Mouse (Mus musculus) R1 (cell line): ENCODE results near the gene Dock10.

Experiments used
- DNase-seq: peaks from one replicate; pipeline ENCODE4 v3.0.0-alpha.2; 2018; ENCODE audit warnings: low read depth, low spot score

Dock10 gene

GRCm38 (mm10) chr1:80656389-80656788 is 101.9 kb downstream of the Dock10 start:
- no peak for DNase-seq

- peak; percentile 26 for DNase-seq
Measured at GRCm38 (mm10) chr1:80655854-80656253, 102.5 kb downstream of the Dock10 start.

DNA sequence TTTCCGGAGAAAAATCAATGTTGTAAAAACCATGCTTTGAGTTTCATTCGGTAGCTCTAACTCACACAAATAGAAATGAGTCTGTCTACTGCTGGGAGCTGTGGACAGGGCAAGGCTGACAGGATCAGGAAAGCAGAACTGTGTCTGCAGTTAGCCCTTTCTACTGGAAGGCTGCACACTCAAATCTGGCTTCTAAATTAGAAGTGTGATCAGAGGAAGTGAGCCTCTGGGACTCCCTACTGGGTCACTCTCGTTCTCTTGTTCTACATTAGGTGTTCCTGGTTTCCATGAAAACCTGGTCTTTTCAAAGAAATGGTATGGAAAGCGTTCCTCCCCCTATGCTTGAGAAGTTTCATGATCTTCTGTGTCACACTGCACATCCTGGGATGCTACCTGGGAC is 103.1 kb downstream of the Dock10 start:
- no peak for DNase-seq

DNA sequence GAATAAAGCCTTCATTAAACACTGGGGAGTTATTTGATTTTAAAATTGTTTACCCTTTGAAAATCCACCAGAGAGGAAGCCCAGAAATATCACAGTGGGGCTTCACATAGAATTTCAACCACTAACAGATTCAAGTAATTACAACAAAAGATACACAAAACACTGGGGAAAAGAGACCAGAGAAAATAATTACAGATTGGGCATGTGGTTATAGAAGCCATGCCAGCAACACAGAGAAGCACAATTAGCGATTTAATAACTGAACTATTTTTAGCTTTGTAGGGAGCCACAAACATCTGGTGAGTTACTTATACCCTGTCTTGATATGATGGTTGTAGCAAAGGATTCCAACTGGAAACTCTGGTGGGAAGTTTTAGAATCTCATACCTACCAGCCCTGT is 104.2 kb downstream of the Dock10 start:
- no peak for DNase-seq

DNA sequence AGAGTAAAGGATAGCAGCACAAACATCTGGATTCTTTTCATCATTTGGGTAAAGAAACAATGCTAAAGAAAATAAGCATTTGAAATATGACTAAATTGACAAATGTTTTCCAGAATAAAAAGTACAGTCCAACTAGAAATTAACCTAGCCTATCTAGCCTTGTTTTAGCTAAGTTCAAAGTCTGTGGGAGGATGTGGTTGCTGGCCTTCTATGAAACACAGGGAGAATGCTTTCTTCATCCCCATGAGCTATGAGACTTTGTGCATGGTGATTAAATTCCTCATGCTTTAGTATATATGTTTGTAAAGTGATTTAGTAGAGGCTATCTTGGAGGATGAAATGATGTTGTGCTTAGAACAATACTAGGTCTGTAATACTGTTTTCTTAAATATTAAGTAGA is 105.5 kb downstream of the Dock10 start:
- no peak for DNase-seq

DNA sequence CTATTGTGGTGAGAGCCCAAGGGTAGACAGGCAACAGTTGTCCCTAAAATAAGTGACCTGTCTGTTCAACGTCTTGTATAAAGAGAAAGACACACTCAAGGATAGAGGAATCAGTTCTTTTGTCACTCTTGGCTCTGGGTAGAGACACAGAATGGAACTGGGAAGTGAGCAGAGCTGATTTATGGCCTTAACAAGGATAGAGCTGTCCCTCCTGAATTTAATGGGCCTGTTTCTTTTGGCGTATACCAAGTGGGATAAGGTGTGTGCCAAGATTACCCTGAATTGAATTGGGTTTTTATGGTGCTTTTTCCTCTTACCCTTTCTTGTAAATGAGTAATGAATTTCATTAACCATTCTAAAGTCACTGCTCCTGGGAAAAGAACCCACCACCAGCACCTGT is 106.2 kb downstream of the Dock10 start:
- DNase-seq: no peak

- no peak for DNase-seq
Measured at GRCm38 (mm10) chr1:80646602-80647001, 111.7 kb downstream of the Dock10 start.

DNA sequence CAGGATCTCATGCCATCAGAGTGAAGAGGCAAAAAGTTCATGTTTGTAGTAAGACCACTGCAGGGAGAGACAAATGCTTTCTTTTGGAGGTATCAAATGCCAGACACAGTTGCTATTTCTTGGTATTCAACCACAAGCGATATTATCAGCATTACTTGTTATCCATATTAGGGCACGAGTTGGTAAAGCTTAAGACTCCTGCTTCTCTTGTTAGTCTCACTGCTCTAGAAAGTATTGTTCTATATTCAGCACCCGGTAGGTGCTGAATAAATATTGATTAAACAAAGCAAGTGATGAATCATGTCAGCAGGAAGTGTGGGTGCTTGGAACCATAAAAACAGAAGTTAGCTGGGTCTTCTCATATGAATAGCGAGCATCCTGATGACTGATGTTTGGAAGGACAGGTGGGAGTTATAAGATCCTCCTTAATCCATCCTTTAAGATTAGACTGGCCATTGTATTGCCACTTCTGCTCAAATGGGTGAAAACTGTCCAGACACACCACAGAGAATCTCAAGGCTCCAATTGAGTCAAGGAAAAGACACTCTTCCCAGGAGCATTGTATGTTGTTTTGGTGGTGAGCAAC is 114.4 kb downstream of the Dock10 start:
- DNase-seq: no peak

- DNase-seq: no peak
Measured at GRCm38 (mm10) chr1:80641832-80642231, 116.5 kb downstream of the Dock10 start.

DNA sequence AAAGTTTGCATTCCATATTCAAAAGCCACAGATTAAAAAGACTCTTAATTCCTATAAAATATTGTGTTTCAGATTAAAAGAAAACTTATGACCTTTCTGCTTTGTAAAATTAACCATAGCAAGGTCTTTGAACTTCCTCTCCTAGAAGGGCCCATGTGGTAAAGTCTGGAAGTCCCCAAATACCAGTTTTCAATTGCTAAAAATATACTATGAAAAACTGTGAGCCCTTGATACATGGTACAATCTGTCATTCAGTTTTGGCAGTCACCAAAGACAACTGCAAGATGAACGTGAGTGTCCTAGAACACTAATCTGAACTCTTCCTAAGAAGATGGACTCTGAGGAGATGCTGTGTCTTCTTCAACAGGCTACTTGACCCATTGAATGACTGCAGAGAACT is 117.0 kb downstream of the Dock10 start:
- DNase-seq: no peak

GRCm38 (mm10) chr1:80639553-80639952 is 118.8 kb downstream of the Dock10 start:
- no peak for DNase-seq

- DNase-seq: no peak
Measured at GRCm38 (mm10) chr1:80637214-80637705, 121.1 kb downstream of the Dock10 start.

GRCm38 (mm10) chr1:80635825-80636224 is 122.5 kb downstream of the Dock10 start:
- no peak for DNase-seq

- no peak for DNase-seq
Measured at GRCm38 (mm10) chr1:80633536-80633935, 124.8 kb downstream of the Dock10 start.

DNA sequence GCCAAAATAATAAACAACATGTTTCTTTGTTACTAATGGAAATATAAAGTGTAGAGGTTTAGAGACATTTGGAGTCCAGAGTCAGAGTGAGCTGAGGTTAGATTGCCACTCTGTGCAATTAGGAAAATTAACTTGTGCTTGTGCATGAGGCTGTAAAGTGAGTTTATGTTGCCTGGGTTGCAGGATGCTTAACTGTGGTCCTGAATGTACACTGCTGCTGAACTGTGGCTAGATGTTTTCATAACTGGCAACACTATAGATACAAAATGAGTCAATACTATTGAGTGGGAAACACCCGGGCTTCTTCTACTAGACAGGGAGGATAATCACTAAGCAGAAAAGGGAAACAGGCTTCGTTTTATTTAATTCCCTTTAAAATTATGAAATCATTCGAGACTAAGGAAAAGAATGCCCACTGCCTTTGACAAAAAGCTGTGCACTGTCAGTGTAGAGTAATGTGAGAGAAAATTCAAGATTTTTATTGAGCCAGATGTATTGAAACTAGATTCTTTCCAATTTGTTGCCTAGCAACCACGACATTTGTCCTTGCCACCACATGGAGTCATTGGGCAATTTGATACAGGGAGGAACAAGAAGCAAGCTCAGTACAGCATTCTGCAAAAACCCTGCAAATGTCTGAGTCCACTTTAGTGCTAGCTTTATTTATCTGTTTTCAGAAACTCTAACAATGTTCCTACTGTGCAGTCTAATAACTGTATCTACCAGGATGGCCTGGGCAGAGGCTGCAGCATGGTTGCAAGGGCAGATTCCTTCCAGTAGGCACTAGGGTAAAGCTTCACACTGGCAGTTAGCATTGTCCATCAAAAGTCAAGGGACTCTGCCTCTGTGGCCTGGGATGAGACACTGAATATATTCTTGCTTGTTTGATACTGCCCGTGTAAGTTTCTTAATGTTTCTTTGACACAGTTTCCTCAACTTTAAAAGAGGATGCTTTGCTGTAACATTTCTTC is 127.9 kb downstream of the Dock10 start:
- no peak for DNase-seq

- DNase-seq: no peak
Measured at GRCm38 (mm10) chr1:80628054-80628453, 130.3 kb downstream of the Dock10 start.

GRCm38 (mm10) chr1:80626800-80627199 is 131.5 kb downstream of the Dock10 start:
- DNase-seq: no peak

- DNase-seq: no peak
Measured at GRCm38 (mm10) chr1:80625371-80625770, 133.0 kb downstream of the Dock10 start.

GRCm38 (mm10) chr1:80624552-80624951 is 133.8 kb downstream of the Dock10 start:
- DNase-seq: no peak

- DNase-seq: peak; percentile 75
Measured at GRCm38 (mm10) chr1:80622646-80623045, 135.7 kb downstream of the Dock10 start.

DNA sequence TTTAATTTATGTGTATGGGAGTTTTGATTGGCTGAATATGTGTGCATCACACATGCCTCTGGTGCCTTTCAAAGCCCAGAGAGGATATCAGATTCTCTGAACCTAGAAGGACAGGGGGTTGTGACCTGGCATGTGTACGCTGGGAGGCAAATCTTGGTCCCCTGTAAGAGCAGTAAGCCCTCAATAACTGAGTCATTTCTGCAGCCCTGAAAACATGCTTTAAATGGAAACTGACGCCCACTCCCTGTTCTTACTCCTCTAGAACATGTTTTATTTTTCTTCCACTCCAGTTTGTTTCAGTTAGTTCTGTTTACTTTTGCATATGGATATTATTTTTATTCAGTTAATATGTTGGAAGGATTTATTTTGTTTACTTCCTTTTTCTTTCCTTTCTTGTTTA is 139.2 kb downstream of the Dock10 start:
- no peak for DNase-seq

GRCm38 (mm10) chr1:80616671-80617070 is 141.7 kb downstream of the Dock10 start:
- DNase-seq: no peak

DNA sequence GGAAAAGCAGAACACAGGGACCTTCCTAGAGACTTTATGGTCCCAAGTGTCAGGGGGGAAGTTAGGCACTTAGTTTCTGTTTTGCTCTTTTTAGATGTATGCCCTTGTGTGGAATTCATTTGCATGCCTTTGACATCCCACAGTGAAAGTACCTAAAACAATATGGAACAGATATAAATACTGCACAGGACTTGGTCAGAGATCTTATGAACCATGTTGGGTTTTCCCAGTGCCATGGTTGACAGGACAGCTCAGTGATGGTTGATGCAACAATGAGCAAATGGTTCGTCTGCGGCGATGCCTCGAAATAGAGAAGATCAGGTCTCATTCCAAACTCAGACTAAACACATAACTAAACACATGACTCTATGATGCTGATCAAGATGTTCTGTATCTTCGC is 143.6 kb downstream of the Dock10 start:
- DNase-seq: no peak
